Mouse (Mus musculus): ENCODE data around the gene B3galt4.
"Not testable (repeated sequence)": the region's sequence is repeated elsewhere in the genome, so short reads cannot be mapped to it uniquely, and the experiment has no call there.

The B3galt4 gene

GRCm38 (mm10) chr17:33991788-33992664 is 40.7 kb upstream of the B3galt4 start:
- Histone ChIP-seq H3K9me3 (ENCODE audit: low read length) (no peaks in the 10 kb centered on the region), H3K4me3 (replicated peaks; ENCODE audit: low read length) (no peak overlapping the region), H3K27me3 (ENCODE audit: insufficient read depth, low read length) (peaks cover 34% of the 10 kb centered on the region), H3K4me1 (replicated peaks; ENCODE audit: low read depth, low read length) (no peaks in the 10 kb centered on the region), H3K36me3 (ENCODE audit: insufficient read depth, low read length) (no peaks in the 10 kb centered on the region)
- TF ChIP-seq NANOG (IDR thresholded peaks at IDR 0.05; ENCODE audit: borderline replicate concordance, low read length) (no peak), CTCF (conservative IDR thresholded peaks at IDR 0.05; ENCODE audit: low read length) (peak; percentile 94)

DNA sequence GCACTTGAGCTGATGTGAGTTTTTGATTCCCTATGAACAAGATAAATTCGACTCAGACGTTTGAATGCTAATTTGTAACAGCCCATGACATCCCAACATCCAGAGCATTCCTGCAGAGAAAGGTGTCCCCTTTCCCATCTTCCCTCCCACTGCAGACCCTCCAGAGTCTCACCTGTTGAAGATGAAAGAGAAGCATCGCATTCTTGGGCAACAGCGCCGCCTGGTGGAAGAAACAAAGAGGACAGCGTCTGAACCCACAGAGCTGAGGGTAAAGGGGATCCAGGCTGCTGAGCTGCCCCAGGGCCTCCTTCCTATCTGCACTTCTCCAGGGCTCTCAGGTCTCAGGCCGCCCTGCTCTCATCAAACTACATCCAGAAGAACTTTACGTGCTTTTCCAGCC is 30.8 kb upstream of the B3galt4 start:
- TF ChIP-seq CTCF (conservative IDR thresholded peaks at IDR 0.05; ENCODE audit: low read length): peak; percentile 92
- not testable (repeated sequence) for H3K36me3 ChIP-seq (ENCODE audit: insufficient read depth, low read length); H3K9me3 ChIP-seq (ENCODE audit: low read length)
- peak overlapping the region; percentile 85; the same call in 1 of the 2 replicates for H3K4me3 ChIP-seq (replicated peaks; ENCODE audit: low read length)
- H3K4me1 ChIP-seq (replicated peaks; ENCODE audit: low read depth, low read length): peaks cover 51% of the 10 kb centered on the region
- peaks cover 22% of the 10 kb centered on the region for H3K27me3 ChIP-seq (ENCODE audit: insufficient read depth, low read length)

DNA sequence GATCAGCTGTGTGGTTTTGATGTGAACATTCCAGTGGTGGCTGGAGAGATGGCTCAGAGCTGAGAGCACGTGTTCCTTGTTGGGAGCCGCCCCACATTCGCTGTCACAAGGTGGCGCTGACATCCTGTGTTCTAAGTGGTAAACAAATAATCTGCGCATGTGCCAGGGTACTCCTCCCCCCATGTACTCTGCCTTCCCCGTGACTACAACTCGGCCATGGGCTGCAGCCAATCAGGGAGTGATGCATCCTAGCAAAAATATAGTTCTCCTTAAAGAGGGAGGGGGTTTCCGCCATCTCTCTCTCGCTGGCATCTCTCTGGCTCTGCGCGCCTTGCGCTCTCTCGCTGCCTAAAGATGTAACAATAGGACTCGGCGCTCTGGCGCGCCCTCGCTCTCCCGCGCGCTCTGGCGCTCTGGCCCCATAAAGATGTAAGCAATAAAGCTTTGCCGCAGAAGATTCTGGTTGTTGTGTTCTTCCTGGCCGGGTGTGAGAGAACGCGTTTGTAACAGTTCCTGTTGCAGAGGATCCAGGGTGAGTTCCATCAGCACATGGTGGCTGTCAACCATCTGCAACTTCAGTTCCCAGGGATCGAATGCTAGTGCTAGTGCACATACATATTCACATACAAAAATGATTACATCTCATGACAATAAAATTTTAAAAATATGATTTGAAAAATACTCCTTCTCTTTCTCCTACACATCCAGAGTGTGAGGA is 30.1 kb upstream of the B3galt4 start:
- H3K36me3 ChIP-seq (ENCODE audit: insufficient read depth, low read length); H3K9me3 ChIP-seq (ENCODE audit: low read length): not testable (repeated sequence)
- Histone ChIP-seq H3K27me3 (ENCODE audit: insufficient read depth, low read length) (peaks cover 27% of the 10 kb centered on the region), H3K4me1 (replicated peaks; ENCODE audit: low read depth, low read length) (peaks cover 54% of the 10 kb centered on the region), H3K4me3 (replicated peaks; ENCODE audit: low read length) (peak overlapping the region; percentile 85)
- TF ChIP-seq CTCF (conservative IDR thresholded peaks at IDR 0.05; ENCODE audit: low read length): peak; percentile 1; the same call in 1 of the 2 replicates

- Histone ChIP-seq H3K9me3 (ENCODE audit: low read length) (no peaks in the 10 kb centered on the region), H3K36me3 (ENCODE audit: insufficient read depth, low read length) (no peaks in the 10 kb centered on the region), H3K4me1 (replicated peaks; ENCODE audit: low read depth, low read length) (peaks cover 53% of the 10 kb centered on the region), H3K4me3 (replicated peaks; ENCODE audit: low read length) (peak overlapping the region; percentile 85), H3K27me3 (ENCODE audit: insufficient read depth, low read length) (peaks cover 29% of the 10 kb centered on the region)
- TF ChIP-seq CTCF (conservative IDR thresholded peaks at IDR 0.05; ENCODE audit: low read length): no peak
- TF ChIP-seq POU5F1 (IDR thresholded peaks at IDR 0.05; ENCODE audit: borderline replicate concordance, low read length): no peak
- TF ChIP-seq NANOG (IDR thresholded peaks at IDR 0.05; ENCODE audit: borderline replicate concordance, low read length): no peak
Observed at GRCm38 (mm10) chr17:33980181-33981035, 29.1 kb upstream of the B3galt4 start.

DNA sequence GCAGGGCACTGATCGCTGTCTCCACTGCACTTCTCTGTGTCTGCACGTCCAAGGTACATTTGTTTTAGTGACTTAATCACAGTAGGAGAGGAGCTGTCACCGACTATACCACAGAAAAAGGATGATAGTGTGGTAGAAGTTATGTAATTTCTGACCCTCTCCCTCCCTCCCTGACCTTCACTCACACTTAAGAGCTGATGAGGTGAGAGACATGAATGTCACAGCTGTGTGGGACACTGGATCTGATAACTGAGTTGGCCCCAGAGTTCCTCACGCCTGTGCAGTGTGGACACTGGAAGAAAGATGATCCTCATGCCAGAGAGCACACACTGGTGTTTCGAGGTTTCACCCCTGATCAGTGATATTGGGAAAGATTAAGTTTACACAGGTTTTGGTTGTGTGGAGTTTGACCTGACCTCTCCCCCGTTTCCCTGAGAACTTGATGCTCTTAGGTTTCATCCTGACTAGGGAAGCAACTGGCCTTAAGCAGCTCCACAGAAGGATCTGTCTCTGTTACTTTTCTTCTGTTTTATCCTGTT is 28.3 kb upstream of the B3galt4 start:
- Histone ChIP-seq H3K27me3 (ENCODE audit: insufficient read depth, low read length) (peaks cover 29% of the 10 kb centered on the region), H3K9me3 (ENCODE audit: low read length) (no peaks in the 10 kb centered on the region), H3K36me3 (ENCODE audit: insufficient read depth, low read length) (no peaks in the 10 kb centered on the region), H3K4me1 (replicated peaks; ENCODE audit: low read depth, low read length) (peaks cover 50% of the 10 kb centered on the region), H3K4me3 (replicated peaks; ENCODE audit: low read length) (0 out of 2 replicates have a peak overlapping the region, but pooled peaks have one; percentile 85)
- no peak for TF ChIP-seq CTCF (conservative IDR thresholded peaks at IDR 0.05; ENCODE audit: low read length)
- TF ChIP-seq POU5F1 (IDR thresholded peaks at IDR 0.05; ENCODE audit: borderline replicate concordance, low read length): no peak

DNA sequence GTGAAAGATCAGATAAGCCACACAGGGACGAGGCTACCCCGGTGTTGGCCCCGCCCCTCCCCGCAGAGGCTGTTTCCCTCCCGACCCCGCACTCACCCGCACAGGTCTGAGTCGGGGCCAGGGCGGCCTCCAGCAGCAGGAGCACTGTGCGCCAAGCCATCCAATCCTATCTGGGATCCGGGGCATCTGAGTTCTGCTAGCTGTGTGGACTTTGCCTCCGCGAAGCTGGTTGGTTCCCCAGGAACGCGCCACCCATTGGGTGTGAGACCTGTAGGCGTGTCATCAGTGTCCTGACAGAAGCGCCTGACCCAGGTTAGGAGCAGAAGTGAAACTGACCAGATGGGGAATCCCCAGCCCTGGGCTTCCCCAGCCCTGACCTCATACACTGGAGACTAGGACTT is 27.3 kb upstream of the B3galt4 start:
- no peaks in the 10 kb centered on the region for H3K9me3 ChIP-seq (ENCODE audit: low read length)
- peak overlapping the region; percentile 82 for H3K4me3 ChIP-seq (replicated peaks; ENCODE audit: low read length)
- H3K27me3 ChIP-seq (ENCODE audit: insufficient read depth, low read length): peaks cover 33% of the 10 kb centered on the region
- H3K36me3 ChIP-seq (ENCODE audit: insufficient read depth, low read length): no peaks in the 10 kb centered on the region
- H3K4me1 ChIP-seq (replicated peaks; ENCODE audit: low read depth, low read length): peaks cover 50% of the 10 kb centered on the region
- TF ChIP-seq POU5F1 (IDR thresholded peaks at IDR 0.05; ENCODE audit: borderline replicate concordance, low read length) (no peak), NANOG (IDR thresholded peaks at IDR 0.05; ENCODE audit: borderline replicate concordance, low read length) (no peak), CTCF (conservative IDR thresholded peaks at IDR 0.05; ENCODE audit: low read length) (no peak)

DNA sequence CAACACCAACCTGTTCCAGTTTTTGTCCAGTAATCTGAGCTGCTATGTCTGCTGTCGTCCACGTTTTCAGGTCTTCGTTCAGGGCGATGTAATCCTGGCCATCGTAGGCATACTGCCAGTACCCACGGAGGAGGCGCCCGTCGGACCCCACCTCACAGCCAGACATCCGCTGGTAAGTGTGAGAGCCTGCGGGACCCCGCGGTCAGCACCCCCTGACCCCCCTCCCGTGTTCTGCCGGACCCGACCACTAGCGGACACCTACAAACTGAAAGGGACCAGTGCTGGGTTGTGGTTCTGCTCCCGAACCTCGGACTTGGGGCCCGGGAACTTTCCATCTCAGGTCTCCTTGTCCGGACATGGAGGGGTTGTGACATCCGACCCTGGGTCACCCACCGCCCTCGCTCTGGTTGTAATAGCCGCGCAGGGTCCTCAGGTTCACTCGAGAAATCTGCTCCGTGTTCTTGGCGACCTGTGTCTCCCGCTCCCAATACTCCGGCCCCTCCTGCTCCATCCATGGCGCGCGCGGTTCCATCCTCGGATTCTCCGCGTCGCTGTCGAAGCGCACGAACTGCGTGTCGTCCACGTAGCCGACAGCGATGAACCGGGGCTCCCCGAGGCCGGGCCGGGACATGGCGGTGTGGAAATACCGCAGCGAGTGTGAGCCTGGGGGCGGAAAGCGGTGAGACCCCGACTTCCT is 26.7 kb upstream of the B3galt4 start:
- Histone ChIP-seq H3K4me3 (replicated peaks; ENCODE audit: low read length) (peak overlapping the region; percentile 82), H3K4me1 (replicated peaks; ENCODE audit: low read depth, low read length) (peaks cover 50% of the 10 kb centered on the region), H3K9me3 (ENCODE audit: low read length) (no peaks in the 10 kb centered on the region), H3K27me3 (ENCODE audit: insufficient read depth, low read length) (peaks cover 33% of the 10 kb centered on the region), H3K36me3 (ENCODE audit: insufficient read depth, low read length) (no peaks in the 10 kb centered on the region)
- TF ChIP-seq CTCF (conservative IDR thresholded peaks at IDR 0.05; ENCODE audit: low read length) (no peak), NANOG (IDR thresholded peaks at IDR 0.05; ENCODE audit: borderline replicate concordance, low read length) (no peak), POU5F1 (IDR thresholded peaks at IDR 0.05; ENCODE audit: borderline replicate concordance, low read length) (no peak)

All from E14TG2a.4 (cell line).